In the genomic region with DNA sequence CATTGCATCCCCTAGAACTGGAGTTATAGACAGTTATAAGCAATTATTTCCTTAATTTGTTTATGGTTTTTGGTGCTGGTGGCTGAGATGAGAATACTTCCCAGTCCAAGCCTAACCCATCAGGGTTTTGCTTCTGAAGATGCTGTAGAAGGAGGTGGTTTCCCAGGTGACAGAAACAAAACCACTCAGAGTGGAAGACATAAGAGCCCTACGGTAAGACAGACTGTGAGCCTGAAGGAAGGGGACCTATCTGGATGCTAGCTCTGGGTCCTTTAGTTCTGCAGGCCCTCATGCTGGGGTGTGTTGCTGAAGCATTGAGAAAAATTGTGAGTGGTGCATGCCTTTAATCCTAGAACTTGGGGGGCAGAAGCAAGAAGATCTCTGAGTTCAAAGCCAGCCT, we compare ENCODE assay signal across 20 mouse cellular contexts.
"Had no signal": no experiment of that assay in that cellular context is flagged by ENCODE, and none has a peak within 500 bp of the region (broad histone marks: within the 10 kb centered on the region; RNA-seq: fewer than 3 reads in every experiment).

No protein-coding gene starts in this region.

- H3K27me3 ChIP-seq: kidney, embryonic 15.5 days; midbrain, embryonic 13.5 days; neural tube, embryonic 12.5 days; neural tube, embryonic 15.5 days had no signal

- H3K4me3 ChIP-seq: kidney, embryonic 15.5 days; limb, embryonic 10.5 days; limb, embryonic 13.5 days; liver, embryonic 12.5 days; midbrain, embryonic 10.5 days; midbrain, embryonic 13.5 days; myocyte; neural tube, embryonic 12.5 days; neural tube, embryonic 15.5 days had no signal

- H3K9me3 ChIP-seq: kidney, embryonic 15.5 days; limb, embryonic 10.5 days; limb, embryonic 13.5 days; liver, embryonic 12.5 days; midbrain, embryonic 10.5 days; midbrain, embryonic 13.5 days; neural tube, embryonic 12.5 days; neural tube, embryonic 15.5 days had no signal

- H3K4me2 ChIP-seq: kidney, embryonic 15.5 days; limb, embryonic 13.5 days; liver, embryonic 12.5 days; lung, embryonic 14.5 days; midbrain, embryonic 13.5 days; neural tube, embryonic 12.5 days; neural tube, embryonic 15.5 days had no signal

- DNase-seq: kidney, adult 11 months; kidney, adult 8-10 months; kidney, postnatal 10 days; kidney, postnatal 4 days; right cerebral cortex, adult 18-20 months; right cerebral cortex, postnatal 14 days; right cerebral cortex, postnatal 4 days had no signal

- H3K36me3 ChIP-seq: kidney, embryonic 15.5 days; limb, embryonic 10.5 days; limb, embryonic 13.5 days; liver, embryonic 12.5 days; midbrain, embryonic 10.5 days; midbrain, embryonic 13.5 days; neural tube, embryonic 12.5 days; neural tube, embryonic 15.5 days had no signal

- H3K9ac ChIP-seq: kidney, embryonic 15.5 days; limb, embryonic 13.5 days; lung, embryonic 14.5 days; midbrain, embryonic 13.5 days; neural tube, embryonic 12.5 days; neural tube, embryonic 15.5 days had no signal

- H3K27ac ChIP-seq: kidney, embryonic 15.5 days; limb, embryonic 10.5 days; limb, embryonic 13.5 days; liver, embryonic 12.5 days; macrophage; midbrain, embryonic 10.5 days; midbrain, embryonic 13.5 days; neural tube, embryonic 12.5 days; neural tube, embryonic 15.5 days; stomach, postnatal 0 days had no signal

- H3K4me1 ChIP-seq: limb, embryonic 13.5 days; neural tube, embryonic 12.5 days; neural tube, embryonic 15.5 days had no signal

- ATAC-seq: liver, embryonic 12.5 days; midbrain, embryonic 13.5 days; midbrain, embryonic 16.5 days had no signal
